Mouse (Mus musculus) liver, embryonic 18 days (tissue): Measurements from ENCODE around the gene Pusl1. TPM values are rescaled to one million over a fixed set of nuclear protein-coding genes. Genes with fewer than 3 reads are reported as not detected.

Source experiments
- polyA plus RNA-seq: library from polyadenylated mRNA; depleted of rRNA; stranded (reverse); fragments of >200 nt; gene quantifications from 2 replicates; pipeline ENCODE4 v1.2.3, GENCODE M21; 2012; rRNA removed

Gene Pusl1
- 14.0 and 16.1 TPM in 2 replicates for polyA plus RNA-seq

DNA sequence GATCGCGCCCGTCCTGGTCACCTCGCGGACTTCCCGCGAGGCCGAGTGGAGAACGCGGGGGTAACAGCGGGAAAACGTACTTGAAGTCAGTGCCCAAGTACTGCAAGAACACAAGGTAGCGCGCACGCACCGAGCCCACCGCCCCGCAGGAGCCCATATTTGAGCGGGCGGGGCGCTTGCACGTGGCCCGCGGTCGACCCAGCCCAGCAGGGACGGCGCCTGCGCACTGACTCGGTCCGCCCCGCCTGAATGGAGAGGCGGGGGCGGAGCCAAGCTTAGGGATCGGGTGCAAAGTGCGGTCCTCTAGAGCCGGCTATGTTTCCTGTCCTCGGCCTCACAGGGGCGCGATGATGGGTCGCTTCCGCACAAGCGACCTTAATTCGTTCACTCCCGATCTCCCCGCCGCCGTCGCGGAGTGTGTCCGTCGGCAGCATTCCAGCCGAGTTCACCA, at the start of gene Pusl1, which contains the start of gene Acap3:
TSS of gene Pusl1 (minus strand) at position 231 of the 451 bp plus-strand sequence.
TSS of gene Acap3 (plus strand) at position 272 of the 451 bp plus-strand sequence.

DNA sequence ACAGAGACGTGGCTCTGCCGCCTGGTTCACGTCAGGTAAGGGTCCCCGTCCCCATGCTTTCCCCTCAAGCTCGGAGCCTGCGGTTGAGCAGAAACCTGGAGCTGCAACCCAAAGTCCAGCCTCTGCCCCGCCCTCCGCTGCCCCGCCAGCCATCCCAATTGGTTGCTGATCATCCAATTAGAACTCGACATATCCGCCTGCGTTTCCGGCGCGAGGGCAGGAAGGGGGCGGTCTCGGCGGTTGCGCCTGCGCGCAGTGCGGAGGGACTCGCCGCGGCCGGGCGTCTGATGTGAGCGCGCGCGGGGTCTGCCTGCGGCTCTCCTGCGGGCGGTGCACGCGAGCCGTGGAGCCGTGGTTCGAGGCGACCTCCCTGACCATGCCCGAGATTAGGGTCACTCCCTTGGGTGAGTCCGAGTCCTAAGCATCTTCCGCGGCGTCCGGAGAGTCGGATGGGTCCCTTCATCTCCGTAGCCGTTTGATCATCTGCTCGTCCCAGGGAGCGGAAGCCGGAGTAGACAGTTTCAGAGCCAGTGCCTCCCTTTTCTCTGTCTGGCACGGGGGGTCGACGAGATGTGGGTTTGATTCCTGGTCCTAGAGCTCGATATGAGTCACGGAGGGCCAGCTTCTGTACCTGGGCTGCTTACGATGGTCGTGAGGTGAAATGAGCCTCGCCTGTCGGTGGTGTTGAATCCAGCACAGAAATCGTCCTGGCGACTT, 22.1 kb downstream of the Pusl1 start, which contains the start of the genes Cptp and Ints11:
TSS of gene Cptp (minus strand) at position 124 of the 717 bp plus-strand sequence.
TSS of gene Ints11 (plus strand) at position 230 of the 717 bp plus-strand sequence.

DNA sequence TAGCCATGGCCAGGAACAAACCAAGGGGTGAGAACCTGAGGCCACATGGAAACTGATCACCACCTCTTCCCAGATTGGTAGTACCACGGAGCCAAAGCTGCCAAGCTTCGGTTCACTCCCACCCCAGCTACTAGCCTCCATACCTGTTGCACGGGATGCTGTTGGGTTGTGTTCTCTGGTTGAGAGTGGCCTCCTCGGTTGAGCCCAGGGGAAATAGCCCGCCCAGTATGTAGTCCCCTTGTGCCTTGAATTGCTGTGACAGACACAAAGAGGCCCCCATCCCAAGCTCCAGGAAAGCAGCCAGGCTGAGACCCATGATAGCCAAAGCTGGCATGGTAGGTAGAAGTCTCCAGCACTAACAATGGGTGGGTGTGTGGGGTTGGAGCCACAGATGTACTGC, 28.6 kb downstream of the Pusl1 start, which contains the start of gene Tas1r3:
TSS of gene Tas1r3 (minus strand) at position 362 of the 400 bp plus-strand sequence.

DNA sequence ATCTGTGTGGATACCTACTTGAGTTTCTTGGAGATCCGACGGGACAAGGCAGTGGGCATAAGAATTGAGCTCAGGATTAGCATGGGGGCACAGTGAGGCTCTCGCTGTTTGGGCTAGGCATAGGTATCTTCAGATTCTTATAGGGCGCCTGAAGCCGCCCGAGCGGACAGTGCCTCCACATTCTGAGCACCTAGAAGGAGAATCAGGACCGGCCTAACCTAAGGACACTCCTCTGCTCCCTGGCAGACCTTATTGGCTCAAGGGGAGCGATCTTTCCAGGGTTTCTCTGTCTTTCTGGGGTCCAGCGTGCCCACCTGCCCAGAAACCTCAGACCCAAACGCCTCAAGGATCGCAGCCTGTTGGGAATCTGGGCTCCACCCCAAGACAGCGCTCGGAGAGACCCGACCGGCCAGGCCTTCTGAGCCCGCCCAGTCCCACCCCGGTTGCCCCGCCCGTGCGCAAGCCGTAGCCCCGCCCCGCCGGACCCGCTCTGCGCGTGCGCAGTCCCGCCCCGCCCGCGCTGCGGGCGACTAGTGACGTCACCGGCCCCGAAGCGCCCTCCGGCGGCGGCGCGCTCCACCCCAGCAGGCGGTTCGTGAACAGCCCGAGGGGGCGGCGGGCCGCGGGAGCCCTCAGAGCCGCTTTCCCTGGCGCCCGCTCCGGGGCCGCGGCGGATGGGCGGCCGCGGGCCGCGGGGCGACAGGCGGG, 44.6 kb downstream of the Pusl1 start, which contains the start of gene Dvl1:
TSS of gene Dvl1 (plus strand) at position 532 of the 708 bp plus-strand sequence.

DNA sequence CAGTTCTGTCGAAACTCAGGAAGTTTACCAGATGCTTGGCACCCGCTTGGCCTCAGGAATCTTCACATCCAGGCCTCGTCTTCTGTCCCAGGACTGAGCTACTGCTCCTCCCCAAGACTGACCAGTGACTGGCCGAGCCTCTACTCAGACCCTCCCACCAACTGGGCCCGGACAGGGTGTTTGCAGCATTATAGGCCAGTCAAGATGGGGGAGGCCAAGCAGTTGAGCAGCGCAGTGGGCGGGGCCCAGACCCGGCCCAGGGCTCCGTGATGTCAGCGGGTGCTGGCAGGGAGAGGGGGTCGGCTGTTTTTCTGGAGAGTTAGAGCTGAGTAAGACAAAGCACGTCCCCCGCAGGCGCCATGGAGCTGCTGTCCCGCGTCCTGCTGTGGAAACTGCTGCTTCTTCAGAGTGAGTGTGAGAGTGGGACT, 52.1 kb downstream of the Pusl1 start, which contains the start of gene Mxra8:
TSS of gene Mxra8 (plus strand) at position 198 of the 428 bp plus-strand sequence.

Other genes with a start within 250 kb of the Pusl1 start
- gene Gm10563, start 246.4 kb downstream of the Pusl1 start, polyA plus RNA-seq = not detected in 2 replicates
- 8.9 and 9.8 TPM in 2 replicates for gene Mmp23, start 238.4 kb downstream of the Pusl1 start, polyA plus RNA-seq
- 8.4 and 10.7 TPM in 2 replicates for gene Mib2, start 222.6 kb downstream of the Pusl1 start, polyA plus RNA-seq
- 0.55 and 0.61 TPM in 2 replicates for gene Fndc10, start 197.4 kb downstream of the Pusl1 start, polyA plus RNA-seq
- gene Ssu72, start 187.0 kb downstream of the Pusl1 start, polyA plus RNA-seq = 49.1 and 49.2 TPM in 2 replicates
- 0.16 and 0.23 TPM in 2 replicates for gene Tmem240, start 157.0 kb downstream of the Pusl1 start, polyA plus RNA-seq
- 41.4 and 52.8 TPM in 2 replicates for gene Atad3a, start 130.7 kb downstream of the Pusl1 start, polyA plus RNA-seq
- 0.10 and 0.16 TPM in 2 replicates for gene Vwa1, start 117.1 kb downstream of the Pusl1 start, polyA plus RNA-seq
- 0.55 and 0.60 TPM in 2 replicates for gene Tmem88b, start 105.9 kb downstream of the Pusl1 start, polyA plus RNA-seq
- 0.06 and 0.08 TPM in 2 replicates for gene Ankrd65, start 101.3 kb downstream of the Pusl1 start, polyA plus RNA-seq
- 50.2 and 58.8 TPM in 2 replicates for gene Mrpl20, start 88.9 kb downstream of the Pusl1 start, polyA plus RNA-seq
- gene Ccnl2, start 79.3 kb downstream of the Pusl1 start, polyA plus RNA-seq = 103 and 115 TPM in 2 replicates
- gene Aurkaip1, start 60.5 kb downstream of the Pusl1 start, polyA plus RNA-seq = 67.1 and 69.6 TPM in 2 replicates
- 14.4 and 15.6 TPM in 2 replicates for gene Mxra8, start 52.1 kb downstream of the Pusl1 start, polyA plus RNA-seq
- gene Dvl1, start 44.4 kb downstream of the Pusl1 start, polyA plus RNA-seq = 25.7 and 28.6 TPM in 2 replicates
- gene Tas1r3, start 28.4 kb downstream of the Pusl1 start, polyA plus RNA-seq = 0.14 and 0.15 TPM in 2 replicates
- gene Cptp, start 22.3 kb downstream of the Pusl1 start, polyA plus RNA-seq = 5.5 and 6.5 TPM in 2 replicates
- 16.9 and 18.1 TPM in 2 replicates for gene Ints11, start 22.2 kb downstream of the Pusl1 start, polyA plus RNA-seq
- 5.1 and 6.3 TPM in 2 replicates for gene Acap3, start within 50 bp of the Pusl1 start, polyA plus RNA-seq
- gene Ube2j2, start 52.0 kb upstream of the Pusl1 start, polyA plus RNA-seq = 32.2 and 32.3 TPM in 2 replicates
- 22.6 and 24.1 TPM in 2 replicates for gene C1qtnf12, start 70.5 kb upstream of the Pusl1 start, polyA plus RNA-seq
- gene B3galt6, start 100.9 kb upstream of the Pusl1 start, polyA plus RNA-seq = 2.4 TPM in 2 replicates
- gene Sdf4, start 101.1 kb upstream of the Pusl1 start, polyA plus RNA-seq = 36.5 and 36.9 TPM in 2 replicates
- gene Tnfrsf4, start 122.1 kb upstream of the Pusl1 start, polyA plus RNA-seq = 0.71 and 1.2 TPM in 2 replicates
- gene Tnfrsf18, start 134.4 kb upstream of the Pusl1 start, polyA plus RNA-seq = 0.54 and 0.59 TPM in 2 replicates
- gene Ttll10, start 167.6 kb upstream of the Pusl1 start, polyA plus RNA-seq = 0.67 and 0.83 TPM in 2 replicates
- 9.1 and 9.9 TPM in 2 replicates for gene 9430015G10Rik, start 218.2 kb upstream of the Pusl1 start, polyA plus RNA-seq
- 0.14 and 0.21 TPM in 2 replicates for gene Rnf223, start 238.7 kb upstream of the Pusl1 start, polyA plus RNA-seq